In the genomic region with DNA sequence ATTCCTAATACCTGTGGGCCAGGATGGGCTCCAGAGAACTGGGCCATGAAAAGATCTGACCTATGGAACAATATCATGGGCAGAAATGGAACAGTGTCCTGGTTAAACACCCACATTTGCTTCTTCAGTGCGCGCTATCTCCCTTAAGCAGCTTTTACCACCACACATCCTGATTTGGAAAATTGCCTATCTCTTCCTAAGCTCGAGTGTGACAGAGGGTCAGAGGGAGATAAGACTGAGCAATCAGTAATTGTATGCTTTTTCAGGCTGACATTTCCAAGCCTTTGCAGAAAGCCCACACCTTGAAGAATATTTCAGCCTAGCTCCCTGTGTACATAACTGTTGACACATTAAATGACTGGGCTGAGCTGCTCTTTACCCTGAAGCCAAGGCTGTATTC, we compare ENCODE assay signal across 22 mouse cellular contexts.
DNase-seq lines count a peak whose midpoint lies in the region; ATAC-seq and TF ChIP-seq lines count a peak whose summit lies in the region.
"Had no signal": no experiment of that assay in that cellular context is flagged by ENCODE, and none has a peak within 500 bp of the region (broad histone marks: within the 10 kb centered on the region; RNA-seq: fewer than 3 reads in every experiment).

No protein-coding gene starts in this region.

- no peak for ATAC-seq in heart, embryonic 11.5 days (replicated peaks; ENCODE audit: insufficient number of reproducible peaks, low FRiP score, low TSS enrichment)
- ATAC-seq in liver, embryonic 14.5 days (ENCODE audit: insufficient read depth), result no peak
- ATAC-seq in liver, embryonic 12.5 days, result no peak
- peak; percentile 75 for ATAC-seq in megakaryocyte progenitor cell, adult 5-6 weeks (replicated peaks; ENCODE audit: poor library complexity)
- ATAC-seq in cerebellum, adult (ENCODE audit: insufficient number of reproducible peaks, low FRiP score, low TSS enrichment), result no peak
- ATAC-seq: forebrain, embryonic 14.5 days; forebrain, postnatal 0 days; hindbrain, postnatal 0 days; intestine, embryonic 16.5 days had no signal

- no peaks in the 10 kb centered on the region for H3K36me3 ChIP-seq in heart, embryonic 11.5 days (ENCODE audit: control insufficient read depth, insufficient read depth, low read length)
- no peaks in the 10 kb centered on the region for H3K36me3 ChIP-seq in liver, embryonic 14.5 days (replicated peaks; ENCODE audit: control insufficient read depth, insufficient read depth, low read depth)
- no peaks in the 10 kb centered on the region for H3K36me3 ChIP-seq in liver, embryonic 12.5 days
- H3K36me3 ChIP-seq: embryonic facial prominence, embryonic 12.5 days; embryonic facial prominence, embryonic 15.5 days; G1E had no signal

- TF ChIP-seq CTCF in liver, embryonic 14.5 days (IDR thresholded peaks at IDR 0.05; ENCODE audit: low read depth), result no peak

- no peak overlapping the region for H3K9ac ChIP-seq in heart, embryonic 11.5 days (ENCODE audit: low read depth, low read length)
- no peak overlapping the region for H3K9ac ChIP-seq in liver, embryonic 14.5 days (replicated peaks)
- no peak overlapping the region for H3K9ac ChIP-seq in liver, embryonic 12.5 days
- H3K9ac ChIP-seq: embryonic facial prominence, embryonic 12.5 days; embryonic facial prominence, embryonic 15.5 days; forebrain, postnatal 0 days; hindbrain, embryonic 14.5 days had no signal

- no peak for DNase-seq in heart, postnatal 4 days
- DNase-seq in liver, embryonic 14.5 days (ENCODE audit: low read depth in 3 of 3, low spot score in 3 of 3), result no peak
- DNase-seq in MEL-GATA-1-ER (ENCODE audit: extremely low read depth, low read depth), result peak; percentile 83
- DNase-seq in lung, postnatal 4 days, result no peak
- DNase-seq: cerebellum, adult 11-12 months; cerebellum, adult 8-10 months; cerebellum, postnatal 14 days; forebrain, postnatal 0 days; gastrocnemius, postnatal 25 days; kidney, adult 18-20 months had no signal

- TF ChIP-seq EP300 in liver, embryonic 14.5 days (IDR thresholded peaks at IDR 0.05; ENCODE audit: low read depth), result 0 out of 2 replicates have a peak, but pooled peaks have one; percentile 17

- no peak overlapping the region for H3K4me3 ChIP-seq in heart, embryonic 11.5 days (ENCODE audit: low read depth, low read length)
- no peak overlapping the region for H3K4me3 ChIP-seq in liver, embryonic 14.5 days (ENCODE audit: insufficient read depth in 1 of 2, low read depth in 2 of 2, low read length in 2 of 2)
- no peak overlapping the region for H3K4me3 ChIP-seq in liver, embryonic 12.5 days
- H3K4me3 ChIP-seq: embryonic facial prominence, embryonic 12.5 days; embryonic facial prominence, embryonic 15.5 days had no signal

- H3K4me1 ChIP-seq in heart, embryonic 11.5 days (ENCODE audit: control insufficient read depth, insufficient read depth, low read length), result peaks cover 8% of the 10 kb centered on the region; the same call in 1 of the 2 replicates
- peaks cover 0 to 5% of the 10 kb centered on the region in 2 experiments; a peak in 1 of 4 replicates for H3K4me1 ChIP-seq in liver, embryonic 14.5 days (replicated peaks; ENCODE audit: control insufficient read depth in 2 of 2, insufficient read depth in 2 of 2, low read length in 1 of 2)
- peaks cover 16% of the 10 kb centered on the region; the same call in 1 of the 2 replicates for H3K4me1 ChIP-seq in liver, embryonic 12.5 days
- H3K4me1 ChIP-seq: embryonic facial prominence, embryonic 12.5 days; embryonic facial prominence, embryonic 15.5 days had no signal

- no peak overlapping the region for H3K4me2 ChIP-seq in heart, embryonic 11.5 days
- no peak overlapping the region for H3K4me2 ChIP-seq in liver, embryonic 14.5 days (ENCODE audit: low read depth)
- H3K4me2 ChIP-seq in liver, embryonic 12.5 days, result no peak overlapping the region
- H3K4me2 ChIP-seq: embryonic facial prominence, embryonic 12.5 days; embryonic facial prominence, embryonic 15.5 days; hindbrain, embryonic 14.5 days had no signal

- H3K27ac ChIP-seq in heart, embryonic 11.5 days (ENCODE audit: low read depth, low read length), result peak overlapping the region; percentile 70
- no peak overlapping the region for H3K27ac ChIP-seq in liver, embryonic 14.5 days
- H3K27ac ChIP-seq in liver, embryonic 12.5 days, result no peak overlapping the region
- H3K27ac ChIP-seq: embryonic facial prominence, embryonic 12.5 days; embryonic facial prominence, embryonic 15.5 days; hindbrain, embryonic 14.5 days; hindbrain, postnatal 0 days had no signal

- H3K9me3 ChIP-seq in heart, embryonic 11.5 days (replicated peaks; ENCODE audit: control insufficient read depth, low read length), result no peaks in the 10 kb centered on the region
- no peaks in the 10 kb centered on the region for H3K9me3 ChIP-seq in liver, embryonic 14.5 days (ENCODE audit: control insufficient read depth, low read length)
- H3K9me3 ChIP-seq in liver, embryonic 12.5 days (replicated peaks), result no peaks in the 10 kb centered on the region
- H3K9me3 ChIP-seq: embryonic facial prominence, embryonic 12.5 days; embryonic facial prominence, embryonic 15.5 days; G1E had no signal

- WGBS in heart, embryonic 11.5 days (ENCODE audit: insufficient replicate concordance), result 32% methylated on average over 3 of the region's 3 CpGs
- 25% methylated on average over 3 of the region's 3 CpGs for WGBS in liver, embryonic 14.5 days (ENCODE audit: insufficient replicate concordance)
- WGBS in liver, embryonic 12.5 days (ENCODE audit: insufficient replicate concordance), result 30% methylated on average over 3 of the region's 3 CpGs

- no peaks in the 10 kb centered on the region for H3K27me3 ChIP-seq in heart, embryonic 11.5 days (ENCODE audit: control insufficient read depth, insufficient read depth, low read length)
- H3K27me3 ChIP-seq in liver, embryonic 14.5 days (ENCODE audit: control insufficient read depth, insufficient read depth, low read length), result no peaks in the 10 kb centered on the region
- peaks cover 3% of the 10 kb centered on the region; the same call in 1 of the 2 replicates for H3K27me3 ChIP-seq in liver, embryonic 12.5 days (replicated peaks)
- H3K27me3 ChIP-seq: CH12.LX; embryonic facial prominence, embryonic 12.5 days; embryonic facial prominence, embryonic 15.5 days had no signal
